Mouse (Mus musculus) embryonic stem cell, embryonic (primary cell): ENCODE measurements around the gene Grm4.

ENCODE experiments used
- CTCF ChIA-PET, 4 experiments: fragments of 300-600 bp in 2 of 4; fragments of 350-600 bp in 2 of 4; sonication (Branson Sonifier 250); formaldehyde crosslinking; loops; one replicate each; lab custom pipeline; 2022; ENCODE audit warnings: inconsistent platforms in 2 of 4; lab: Charles Lee
- POLR2A ChIA-PET, 4 experiments: fragments of 300-600 bp in 2 of 4; fragments of 350-600 bp in 2 of 4; sonication (Branson Sonifier 250); formaldehyde crosslinking; loops; one replicate each; lab custom pipeline; 2022; ENCODE audit warnings: antibody characterized with exemption in 4 of 4, inconsistent platforms in 1 of 4; lab: Charles Lee

Gene Grm4

GRCm38 (mm10) chr17:27532095-27532494 lies 10.9 kb upstream of the Grm4 start:
- ChIA-PET CTCF (interaction anchor here in 1 of 4 experiments (0.7 to 1.0 kb wide), 2 partner anchors 17 to 60 kb away, joined by 3 read pairs; no protein-coding TSS in a partner anchor), POLR2A (interaction anchor here in 3 of 4 experiments (0.5 to 2.8 kb wide), 18 partner anchors 10 to 330 kb away, joined by 3 to 29 read pairs (median 3); partner anchors contain the start of gene Hmga1 (in 2 of the 3))

DNA sequence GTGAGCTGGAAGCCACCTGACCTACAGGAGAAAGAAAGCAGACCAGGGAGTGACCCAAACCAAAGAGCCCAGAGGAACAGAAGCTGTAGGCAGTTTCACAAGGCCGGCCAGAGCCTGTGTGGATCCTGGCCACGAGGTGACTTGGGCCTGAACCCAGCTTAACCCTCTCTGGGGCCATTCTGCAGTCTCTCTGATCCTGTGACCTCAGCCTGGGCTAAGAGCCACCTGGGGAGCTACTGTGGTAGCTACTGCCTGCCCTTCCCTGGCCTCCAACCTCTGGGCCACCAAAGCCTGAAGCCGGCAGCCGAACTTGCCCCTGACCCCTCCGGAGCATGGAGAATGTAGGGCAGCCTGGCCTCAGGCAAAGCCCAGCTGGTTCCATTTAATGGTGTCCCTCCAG lies 7.6 kb upstream of the Grm4 start:
- CTCF ChIA-PET, result interaction anchor here in 2 of 4 experiments (0.5 to 1.1 kb wide), 3 partner anchors 63 to 276 kb away, joined by 3 read pairs; no protein-coding TSS in a partner anchor
- POLR2A ChIA-PET, result interaction anchor here in 2 of 4 experiments (0.5 to 3.0 kb wide), 18 partner anchors 9 to 1378 kb away, joined by 3 to 17 read pairs (median 4); partner anchors contain the start of gene Hmga1 (in 2 of the 2)

DNA sequence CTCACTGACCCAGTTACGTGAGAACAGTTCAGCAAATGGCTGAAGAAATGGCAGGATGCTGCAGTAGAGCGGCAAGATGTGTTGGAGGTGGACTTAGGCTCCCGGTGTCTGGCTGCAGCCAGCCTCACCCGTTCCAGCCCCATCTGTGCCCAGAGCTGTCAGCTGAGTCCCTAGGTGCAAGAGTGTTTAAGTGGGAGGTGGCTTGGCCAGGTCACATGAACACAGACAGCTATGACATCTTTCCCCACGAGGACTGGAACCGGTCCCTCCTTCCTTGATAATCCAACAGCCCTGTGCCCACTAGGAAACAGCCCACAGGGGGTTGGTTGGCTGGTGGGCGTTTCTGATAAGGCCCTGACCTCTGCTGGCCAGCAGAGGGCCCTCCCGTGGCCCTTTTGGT lies 6.8 kb upstream of the Grm4 start:
- ChIA-PET CTCF (interaction anchor here in 3 of 4 experiments (0.5 to 1.3 kb wide), 6 partner anchors 44 to 338 kb away, joined by 3 to 4 read pairs (median 3); no protein-coding TSS in a partner anchor), POLR2A (interaction anchor here in 3 of 4 experiments (0.5 to 3.0 kb wide), 16 partner anchors 10 to 516 kb away, joined by 3 to 17 read pairs (median 4); partner anchors contain the start of genes Hmga1 (in 2 of the 3) and Itpr3 (in 1 of the 3))

GRCm38 (mm10) chr17:27527188-27527587 lies 6.0 kb upstream of the Grm4 start:
- CTCF ChIA-PET, result interaction anchor here (0.5 to 1.5 kb wide), 6 partner anchors 7 to 440 kb away, joined by 3 to 13 read pairs (median 4); no protein-coding TSS in a partner anchor
- POLR2A ChIA-PET, result interaction anchor here in 2 of 4 experiments (0.9 to 3.0 kb wide), 6 partner anchors 29 to 515 kb away, joined by 3 to 17 read pairs (median 4); partner anchors contain the start of genes Hmga1 (in 1 of the 2) and Itpr3 (in 1 of the 2)

GRCm38 (mm10) chr17:27523121-27523520 lies 1.9 kb upstream of the Grm4 start:
- POLR2A ChIA-PET, result interaction anchor here in 1 of 4 experiments (0.7 kb wide), 1 partner anchor 118 kb away, joined by 3 read pairs; no protein-coding TSS in a partner anchor
- CTCF ChIA-PET, result interaction anchor here in 2 of 4 experiments (0.5 to 0.7 kb wide), 2 partner anchors 262 to 282 kb away, joined by 3 to 6 read pairs; no protein-coding TSS in a partner anchor

GRCm38 (mm10) chr17:27520557-27520956 lies 646 bp downstream of the Grm4 start:
- ChIA-PET POLR2A (interaction anchor here in 2 of 4 experiments (1.1 to 2.0 kb wide), 2 partner anchors 17 to 36 kb away, joined by 3 to 7 read pairs; partner anchors contain the start of gene Hmga1 (in 1 of the 2)), CTCF (interaction anchor here in 1 of 4 experiments (1.0 to 2.1 kb wide), 4 partner anchors 12 to 331 kb away, joined by 3 to 5 read pairs (median 4); no protein-coding TSS in a partner anchor)

- POLR2A ChIA-PET, result interaction anchor here in 2 of 4 experiments (0.6 to 2.0 kb wide), 13 partner anchors 10 to 374 kb away, joined by 3 to 7 read pairs (median 3); partner anchors contain the start of gene Hmga1 (in 2 of the 2)
Measured at GRCm38 (mm10) chr17:27518700-27519595, 2.3 kb downstream of the Grm4 start.

DNA sequence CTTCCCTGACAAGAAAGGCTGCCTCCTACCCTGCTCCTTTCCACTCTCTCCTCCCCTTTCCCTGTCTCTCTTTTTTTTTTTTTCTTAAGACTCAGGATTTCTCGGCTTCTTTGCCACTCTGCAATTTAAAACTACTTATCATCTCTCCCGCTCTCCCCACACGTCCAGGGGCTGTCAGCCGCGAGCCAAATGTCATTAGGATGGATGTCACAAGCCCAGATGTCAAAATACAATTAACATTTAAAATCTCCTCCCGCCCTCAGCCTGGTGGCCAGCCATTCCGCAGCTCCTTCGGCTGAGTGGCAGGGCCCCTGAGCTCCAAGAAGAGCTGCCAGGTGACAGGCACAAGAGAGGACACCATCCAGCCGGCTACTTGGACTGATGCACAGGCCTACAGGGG lies 2.9 kb downstream of the Grm4 start:
- ChIA-PET POLR2A (interaction anchor here in 2 of 4 experiments (0.6 to 2.0 kb wide), 7 partner anchors 9 to 374 kb away, joined by 3 to 7 read pairs (median 4); no protein-coding TSS in a partner anchor), CTCF (interaction anchor here in 3 of 4 experiments (0.7 to 1.7 kb wide), 4 partner anchors 17 to 328 kb away, joined by 3 read pairs; no protein-coding TSS in a partner anchor)

More at GRCm38 (mm10) chr17:27518700-27519595, 2.3 kb downstream of the Grm4 start:
- CTCF ChIA-PET, result interaction anchor here (0.6 to 2.1 kb wide), 11 partner anchors 9 to 329 kb away, joined by 3 to 5 read pairs (median 3); no protein-coding TSS in a partner anchor

DNA sequence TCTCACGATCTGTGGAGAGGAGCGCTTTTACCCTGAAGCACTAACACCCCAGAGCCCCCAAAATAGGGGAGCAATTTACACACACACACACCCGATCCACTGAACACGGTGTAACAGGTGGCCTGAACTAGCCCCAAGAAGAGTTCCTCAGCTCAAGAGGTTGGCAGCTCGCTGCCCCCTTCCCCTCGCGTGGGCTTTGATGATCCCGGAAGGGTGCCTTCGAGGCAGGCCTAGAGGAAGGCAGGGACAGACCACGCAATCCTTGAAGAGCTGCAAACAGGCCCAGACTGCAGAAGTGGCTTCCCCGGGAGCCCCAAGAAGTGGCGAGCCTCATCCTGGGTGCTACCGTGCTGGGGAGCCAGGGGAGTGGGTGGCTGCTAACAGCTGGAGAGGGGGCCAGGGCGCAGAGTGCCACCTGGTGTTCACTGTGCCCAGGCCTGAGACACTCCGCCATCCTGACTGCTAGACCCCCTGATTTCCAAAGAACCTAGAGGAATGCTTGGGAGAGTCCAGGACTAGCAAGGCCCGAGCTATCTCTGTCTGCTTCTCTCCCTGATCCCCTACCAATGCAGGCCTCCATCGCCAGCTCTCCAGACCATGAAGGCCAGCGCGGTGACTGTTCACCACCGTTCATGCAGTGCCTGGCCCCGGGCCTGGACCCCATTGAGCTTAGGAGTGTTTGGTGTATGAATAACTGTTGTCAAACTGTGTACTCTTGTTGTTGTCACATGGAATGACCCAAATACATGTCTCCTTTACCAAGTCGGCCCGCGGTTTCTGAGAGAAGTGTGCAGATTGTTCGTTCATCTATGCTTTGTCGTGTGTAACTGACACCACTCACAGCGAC lies 7.1 kb downstream of the Grm4 start:
- ChIA-PET POLR2A (interaction anchor here in 3 of 4 experiments (0.6 to 2.5 kb wide), 12 partner anchors 10 to 1003 kb away, joined by 3 to 10 read pairs (median 4); partner anchors contain the start of gene AI413582 (in 1 of the 3)), CTCF (interaction anchor here (0.7 to 1.8 kb wide), 13 partner anchors 9 to 324 kb away, joined by 3 to 5 read pairs (median 3); no protein-coding TSS in a partner anchor)

- CTCF ChIA-PET, result interaction anchor here in 3 of 4 experiments (1.2 to 1.8 kb wide), 6 partner anchors 11 to 323 kb away, joined by 3 to 5 read pairs (median 4); no protein-coding TSS in a partner anchor
- POLR2A ChIA-PET, result interaction anchor here in 3 of 4 experiments (0.8 to 3.1 kb wide), 8 partner anchors 9 to 1002 kb away, joined by 3 to 14 read pairs (median 4); partner anchors contain the start of gene AI413582 (in 1 of the 3)
Measured at GRCm38 (mm10) chr17:27513279-27513915, 7.8 kb downstream of the Grm4 start.

DNA sequence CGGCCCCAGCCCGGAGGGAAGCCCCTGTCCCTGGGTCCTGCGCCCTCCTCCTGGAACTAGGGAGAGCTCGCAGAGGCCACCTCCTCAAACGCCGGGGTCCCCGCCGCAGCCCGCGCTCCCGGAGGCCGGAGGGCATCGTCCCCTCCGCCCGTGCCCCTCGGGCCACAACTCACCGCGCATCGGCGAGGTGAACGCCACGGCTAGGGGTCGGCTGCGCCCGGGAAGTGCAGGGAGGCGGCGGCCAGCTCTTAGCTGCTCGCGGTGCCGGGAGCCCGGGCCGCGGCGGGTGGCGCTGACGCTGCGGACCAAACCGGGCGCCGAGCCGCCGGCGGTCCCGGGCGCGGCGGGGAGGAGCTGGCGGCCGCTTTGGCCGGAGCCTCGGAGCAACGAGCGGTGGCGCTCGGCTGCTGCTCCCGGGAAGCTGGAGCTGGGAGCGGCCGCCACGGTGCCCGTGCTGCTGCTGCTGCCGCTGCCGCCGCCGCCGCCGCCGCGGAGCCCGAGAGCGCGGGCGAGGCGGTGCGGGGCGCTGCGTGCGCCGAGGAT lies 8.5 kb downstream of the Grm4 start:
- POLR2A ChIA-PET, result interaction anchor here in 2 of 4 experiments (0.9 to 3.1 kb wide), 5 partner anchors 8 to 22 kb away, joined by 3 to 14 read pairs (median 5); no protein-coding TSS in a partner anchor
- CTCF ChIA-PET, result interaction anchor here in 1 of 4 experiments (1.0 kb wide), 1 partner anchor 90 kb away, joined by 3 read pairs; no protein-coding TSS in a partner anchor

- POLR2A ChIA-PET, result interaction anchor here in 2 of 4 experiments (0.5 to 3.1 kb wide), 10 partner anchors 10 to 796 kb away, joined by 3 to 14 read pairs (median 4); partner anchors contain the start of gene Rps10 (in 1 of the 2)
- CTCF ChIA-PET, result interaction anchor here in 3 of 4 experiments (0.5 to 1.5 kb wide), 6 partner anchors 10 to 299 kb away, joined by 3 to 6 read pairs (median 4); no protein-coding TSS in a partner anchor
Measured at GRCm38 (mm10) chr17:27511865-27512618, 9.2 kb downstream of the Grm4 start.

DNA sequence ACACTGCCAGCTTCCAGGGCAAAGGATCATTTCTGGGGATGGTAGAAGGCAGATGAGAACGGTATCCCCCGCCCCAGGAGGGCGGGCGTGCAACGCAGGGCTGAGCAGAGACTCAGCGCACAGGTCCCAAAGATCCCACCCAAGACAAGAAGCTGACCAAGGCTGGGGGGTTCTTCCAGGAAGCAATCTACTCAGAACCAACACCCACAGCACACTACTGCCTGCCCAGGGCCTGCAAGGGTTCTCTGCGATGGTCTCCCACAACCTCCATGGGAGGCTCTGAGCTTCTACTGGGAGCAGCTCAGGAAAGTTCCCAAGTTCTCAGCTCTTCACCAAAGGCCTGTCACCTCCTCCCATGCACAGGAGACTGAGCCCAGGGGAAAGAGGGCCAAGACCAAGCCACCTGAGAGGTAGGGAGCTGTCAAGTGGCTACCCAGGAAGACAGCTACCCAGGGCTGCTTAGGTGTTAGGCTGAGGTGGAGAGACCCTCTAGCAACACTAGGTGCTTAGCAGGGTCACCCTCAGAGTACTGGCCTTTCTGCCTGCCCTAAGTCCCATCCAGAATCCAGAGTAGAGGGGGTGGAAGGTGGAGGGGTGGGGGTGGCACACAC lies 10.0 kb downstream of the Grm4 start:
- POLR2A ChIA-PET, result interaction anchor here in 2 of 4 experiments (0.5 to 3.1 kb wide), 12 partner anchors 9 to 1770 kb away, joined by 3 to 14 read pairs (median 3); partner anchors contain the start of genes Hmga1 (in 1 of the 2) and Rps10 (in 1 of the 2)

More for the DNA sequence above, 10.0 kb downstream of the Grm4 start:
- CTCF ChIA-PET, result interaction anchor here (0.5 to 1.9 kb wide), 7 partner anchors 9 to 493 kb away, joined by 3 to 6 read pairs (median 4); no protein-coding TSS in a partner anchor
